Mouse (Mus musculus): ENCODE results near the gene Ankrd31. TPM values are rescaled to one million over a fixed set of nuclear protein-coding genes. Genes with fewer than 3 reads are reported as not detected.
"Not testable (repeated sequence)": the region's sequence is repeated elsewhere in the genome, so short reads cannot be mapped to it uniquely, and the experiment has no call there.

Ankrd31 gene
- polyA plus RNA-seq, 1 experiment from 2014 or later, result not detected

GRCm38 (mm10) chr13:96859161-96859560 is 111.1 kb downstream of the Ankrd31 start:
- Histone ChIP-seq H3K36me3 (no peaks in the 10 kb centered on the region), H3K9ac (no peak overlapping the region), H3K9me3 (replicated peaks) (no peaks in the 10 kb centered on the region), H3K4me1 (replicated peaks) (no peaks in the 10 kb centered on the region), H3K4me3 (no peak overlapping the region), H3K4me2 (no peak overlapping the region), H3K27ac (no peak overlapping the region), H3K27me3 (no peaks in the 10 kb centered on the region)
- 95% methylated on average over 3 of the region's 3 CpGs for WGBS
- no peak for ATAC-seq (replicated peaks; ENCODE audit: insufficient number of reproducible peaks, insufficient read depth, low FRiP score, low read depth)

- no peak overlapping the region for H3K4me2 ChIP-seq
- no peak overlapping the region for H3K4me3 ChIP-seq
- H3K9ac ChIP-seq, result no peak overlapping the region
- ATAC-seq (replicated peaks; ENCODE audit: insufficient number of reproducible peaks, insufficient read depth, low FRiP score, low read depth), result no peak
- no peaks in the 10 kb centered on the region for H3K9me3 ChIP-seq (replicated peaks)
- H3K36me3 ChIP-seq, result no peaks in the 10 kb centered on the region
- no peaks in the 10 kb centered on the region for H3K4me1 ChIP-seq (replicated peaks)
- no peak overlapping the region for H3K27ac ChIP-seq
- 75% methylated on average over 4 of the region's 4 CpGs for WGBS
- no peaks in the 10 kb centered on the region for H3K27me3 ChIP-seq
Measured at GRCm38 (mm10) chr13:96870742-96871141, 122.7 kb downstream of the Ankrd31 start.

- Histone ChIP-seq H3K27ac (no peak overlapping the region), H3K4me1 (replicated peaks) (no peaks in the 10 kb centered on the region), H3K27me3 (no peaks in the 10 kb centered on the region), H3K9ac (no peak overlapping the region), H3K9me3 (replicated peaks) (no peaks in the 10 kb centered on the region), H3K36me3 (no peaks in the 10 kb centered on the region), H3K4me2 (no peak overlapping the region), H3K4me3 (no peak overlapping the region)
- ATAC-seq (replicated peaks; ENCODE audit: insufficient number of reproducible peaks, insufficient read depth, low FRiP score, low read depth), result no peak
Measured at GRCm38 (mm10) chr13:96874071-96874470, 126.0 kb downstream of the Ankrd31 start.

- no peaks in the 10 kb centered on the region for H3K36me3 ChIP-seq
- no peaks in the 10 kb centered on the region for H3K27me3 ChIP-seq
- no peak for ATAC-seq (replicated peaks; ENCODE audit: insufficient number of reproducible peaks, insufficient read depth, low FRiP score, low read depth)
- H3K4me3 ChIP-seq, result no peak overlapping the region
- no peak overlapping the region for H3K9ac ChIP-seq
- H3K4me2 ChIP-seq, result no peak overlapping the region
- 68% methylated on average over 12 of the region's 12 CpGs for whole genome bisulfite sequencing
- H3K27ac ChIP-seq, result no peak overlapping the region
- no peaks in the 10 kb centered on the region for H3K4me1 ChIP-seq (replicated peaks)
- no peaks in the 10 kb centered on the region for H3K9me3 ChIP-seq (replicated peaks)
Measured at GRCm38 (mm10) chr13:96878220-96879057, 130.4 kb downstream of the Ankrd31 start.

- Histone ChIP-seq H3K36me3 (no peaks in the 10 kb centered on the region), H3K9me3 (replicated peaks) (no peaks in the 10 kb centered on the region), H3K27me3 (no peaks in the 10 kb centered on the region), H3K27ac (no peak overlapping the region), H3K4me1 (replicated peaks) (no peaks in the 10 kb centered on the region), H3K4me2 (no peak overlapping the region), H3K9ac (no peak overlapping the region), H3K4me3 (no peak overlapping the region)
- WGBS, result 64% methylated on average over 1 of the region's 1 CpGs
- ATAC-seq (replicated peaks; ENCODE audit: insufficient number of reproducible peaks, insufficient read depth, low FRiP score, low read depth), result no peak
Measured at GRCm38 (mm10) chr13:96884534-96884933, 136.5 kb downstream of the Ankrd31 start.

- H3K9me3 ChIP-seq (replicated peaks), result no peaks in the 10 kb centered on the region
- WGBS, result 27% methylated on average over 2 of the region's 2 CpGs
- ATAC-seq (replicated peaks; ENCODE audit: insufficient number of reproducible peaks, insufficient read depth, low FRiP score, low read depth), result no peak
- H3K27ac ChIP-seq, result no peak overlapping the region
- no peak overlapping the region for H3K4me3 ChIP-seq
- no peak overlapping the region for H3K4me2 ChIP-seq
- H3K4me1 ChIP-seq (replicated peaks), result no peaks in the 10 kb centered on the region
- H3K9ac ChIP-seq, result no peak overlapping the region
- H3K27me3 ChIP-seq, result no peaks in the 10 kb centered on the region
- H3K36me3 ChIP-seq, result no peaks in the 10 kb centered on the region
Measured at GRCm38 (mm10) chr13:96889985-96890384, 141.9 kb downstream of the Ankrd31 start.

- Histone ChIP-seq H3K27ac (no peak overlapping the region), H3K36me3 (no peaks in the 10 kb centered on the region), H3K4me2 (no peak overlapping the region), H3K27me3 (no peaks in the 10 kb centered on the region), H3K9ac (no peak overlapping the region), H3K9me3 (replicated peaks) (no peaks in the 10 kb centered on the region), H3K4me3 (no peak overlapping the region), H3K4me1 (replicated peaks) (no peaks in the 10 kb centered on the region)
- 62% methylated on average over 2 of the region's 2 CpGs for WGBS
- ATAC-seq (replicated peaks; ENCODE audit: insufficient number of reproducible peaks, insufficient read depth, low FRiP score, low read depth), result no peak
Measured at GRCm38 (mm10) chr13:96895144-96895543, 147.1 kb downstream of the Ankrd31 start.

GRCm38 (mm10) chr13:96906717-96907116 is 158.6 kb downstream of the Ankrd31 start:
- no peaks in the 10 kb centered on the region for H3K4me1 ChIP-seq (replicated peaks)
- H3K9ac ChIP-seq, result no peak overlapping the region
- WGBS, result 57% methylated on average over 3 of the region's 3 CpGs
- H3K27me3 ChIP-seq, result no peaks in the 10 kb centered on the region
- H3K27ac ChIP-seq, result no peak overlapping the region
- ATAC-seq (replicated peaks; ENCODE audit: insufficient number of reproducible peaks, insufficient read depth, low FRiP score, low read depth), result no peak
- no peak overlapping the region for H3K4me2 ChIP-seq
- H3K36me3 ChIP-seq, result no peaks in the 10 kb centered on the region
- H3K4me3 ChIP-seq, result no peak overlapping the region
- H3K9me3 ChIP-seq (replicated peaks), result no peaks in the 10 kb centered on the region

- no peaks in the 10 kb centered on the region for H3K4me1 ChIP-seq (replicated peaks)
- H3K9me3 ChIP-seq (replicated peaks), result no peaks in the 10 kb centered on the region
- no peaks in the 10 kb centered on the region for H3K36me3 ChIP-seq
- no peak for ATAC-seq (replicated peaks; ENCODE audit: insufficient number of reproducible peaks, insufficient read depth, low FRiP score, low read depth)
- WGBS, result 81% methylated on average over 3 of the region's 3 CpGs
- H3K4me2 ChIP-seq, result no peak overlapping the region
- H3K27ac ChIP-seq, result no peak overlapping the region
- H3K4me3 ChIP-seq, result no peak overlapping the region
- H3K27me3 ChIP-seq, result no peaks in the 10 kb centered on the region
- no peak overlapping the region for H3K9ac ChIP-seq
Measured at GRCm38 (mm10) chr13:96911202-96911601, 163.1 kb downstream of the Ankrd31 start.

GRCm38 (mm10) chr13:96923134-96923533 is 175.1 kb downstream of the Ankrd31 start:
- not testable (repeated sequence) for H3K27ac ChIP-seq; ATAC-seq (replicated peaks; ENCODE audit: insufficient number of reproducible peaks, insufficient read depth, low FRiP score, low read depth); H3K4me3 ChIP-seq; H3K9me3 ChIP-seq (replicated peaks); H3K36me3 ChIP-seq; H3K9ac ChIP-seq; H3K4me2 ChIP-seq; H3K4me1 ChIP-seq (replicated peaks)
- peaks cover 22% of the 10 kb centered on the region for H3K27me3 ChIP-seq
- WGBS, result 89% methylated on average over 4 of the region's 4 CpGs

- peaks cover 6% of the 10 kb centered on the region for H3K4me1 ChIP-seq (replicated peaks)
- H3K36me3 ChIP-seq, result no peaks in the 10 kb centered on the region
- H3K4me3 ChIP-seq, result peak within 1 kb of the TSS; percentile 93
- no peak within 1 kb of the TSS for H3K27ac ChIP-seq
- no peaks in the 10 kb centered on the region for H3K9me3 ChIP-seq (replicated peaks)
- ATAC-seq (replicated peaks; ENCODE audit: insufficient number of reproducible peaks, insufficient read depth, low FRiP score, low read depth), result peak; percentile 79
- peak within 1 kb of the TSS; percentile 100 for H3K4me2 ChIP-seq
- H3K27me3 ChIP-seq, result peaks cover 22% of the 10 kb centered on the region
- 9% methylated on average over 55 of the region's 56 CpGs for WGBS
- H3K9ac ChIP-seq, result peak within 1 kb of the TSS; percentile 76
Measured at GRCm38 (mm10) chr13:96923999-96924961, 176.2 kb downstream of the Ankrd31 start, which contains the start of gene Gcnt4. TSS of gene Gcnt4 (plus strand) at chr13:96924689.

Data from heart, embryonic 15.5 days (tissue).